Mouse (Mus musculus) lung, embryonic 16.5 days (tissue): Measurements from ENCODE around the gene Duox1. TPM values are rescaled to one million over a fixed set of nuclear protein-coding genes. Genes with fewer than 3 reads are reported as not detected.

Experiments
- ATAC-seq: fragments of 200-750 bp; cut with Nextera tagmentation; 2 replicates; pipeline ENCODE4 v1.8.0; 2017; ENCODE audit warnings: low read depth, mild to moderate bottlenecking, moderate library complexity
- H3K27ac ChIP-seq: fragments of 300-500 bp; sonication (generic); 2 replicates; pipeline ENCODE4 v1.5.1; 2014; ENCODE audit warnings: mild to moderate bottlenecking, control low read depth, low read length
- H3K27me3 ChIP-seq: fragments of 300-500 bp; sonication (generic); 2 replicates; pipeline ENCODE4 v1.6.1; 2014; ENCODE audit warnings: low read depth, low read length, mixed read lengths; ENCODE audit not compliant: control insufficient read depth, insufficient read depth
- H3K36me3 ChIP-seq: fragments of 300-500 bp; sonication (generic); 2 replicates; pipeline ENCODE4 v1.6.1; 2014; ENCODE audit warnings: low read length; ENCODE audit not compliant: control insufficient read depth, insufficient read depth
- H3K4me1 ChIP-seq: fragments of 300-500 bp; sonication (generic); replicated peaks from 2 replicates; pipeline ENCODE4 v1.6.1; 2014; ENCODE audit warnings: low read length, mixed read lengths; ENCODE audit not compliant: control insufficient read depth, insufficient read depth
- H3K4me2 ChIP-seq: fragments of 300-500 bp; sonication (generic); 2 replicates; pipeline ENCODE4 v1.6.1; 2014; ENCODE audit warnings: low read depth, low read length, control low read depth
- H3K4me3 ChIP-seq: fragments of 300-500 bp; sonication (generic); 2 replicates; pipeline ENCODE4 v1.5.1; 2014; ENCODE audit warnings: mild to moderate bottlenecking, low read length, control low read depth
- H3K9ac ChIP-seq: fragments of 300-500 bp; sonication (generic); 2 replicates; pipeline ENCODE4 v1.6.1; 2014; ENCODE audit warnings: low read length, control low read depth
- H3K9me3 ChIP-seq: fragments of 300-500 bp; sonication (generic); 2 replicates; pipeline ENCODE4 v1.6.1; 2016; ENCODE audit warnings: low read length; ENCODE audit not compliant: control insufficient read depth
- WGBS: fragments of 180-500 bp; shearing (Covaris S2); extraction: QIAGEN DNeasy Blood & Tissue Kit; methylation state at CpG from one replicate; pipeline ENCODE4 v1.1.7; 2014; 5-methylcytosine and 5-hydroxymethylcytosine counted together
- polyA plus RNA-seq: library from polyadenylated mRNA; unstranded; fragments of >200 nt; fragmentation: Nextera tagmentation; extraction: Ambion mirVana; gene quantifications from 2 replicates; pipeline ENCODE4 v1.2.1, GENCODE M21; 2015

The Duox1 gene
- 0.03 and 0.16 TPM in 2 replicates for polyA plus RNA-seq

- H3K4me2 ChIP-seq = no peak within 1 kb of the TSS
- H3K9ac ChIP-seq = no peak within 1 kb of the TSS
- H3K4me3 ChIP-seq = no peak within 1 kb of the TSS
- ATAC-seq = no peak
- peaks cover 35% of the 10 kb centered on the region for H3K27me3 ChIP-seq
- H3K36me3 ChIP-seq = no peaks in the 10 kb centered on the region
- WGBS = 86% methylated on average over 7 of the region's 7 CpGs
- H3K9me3 ChIP-seq = no peaks in the 10 kb centered on the region
- no peaks in the 10 kb centered on the region; the same call in 1 of the 2 replicates for H3K4me1 ChIP-seq
- H3K27ac ChIP-seq = no peak within 1 kb of the TSS
Observed at GRCm38 (mm10) chr2:122315372-122315771, at the start of gene Duox1. Duox1 (plus strand) TSS chr2:122315672.

GRCm38 (mm10) chr2:122266407-122267193 is 48.9 kb upstream of the Duox1 start:
- H3K27ac ChIP-seq = no peak overlapping the region
- no peaks in the 10 kb centered on the region for H3K27me3 ChIP-seq
- H3K4me2 ChIP-seq = no peak overlapping the region
- WGBS = 73% methylated on average over 7 of the region's 7 CpGs
- no peaks in the 10 kb centered on the region for H3K36me3 ChIP-seq
- no peak overlapping the region for H3K4me3 ChIP-seq
- no peaks in the 10 kb centered on the region for H3K9me3 ChIP-seq
- H3K9ac ChIP-seq = no peak overlapping the region
- no peaks in the 10 kb centered on the region for H3K4me1 ChIP-seq
- peak; percentile 36; the same call in 1 of the 2 replicates for ATAC-seq

- Histone ChIP-seq H3K4me3 (no peak overlapping the region), H3K4me1 (no peaks in the 10 kb centered on the region), H3K36me3 (no peaks in the 10 kb centered on the region), H3K27me3 (no peaks in the 10 kb centered on the region), H3K9ac (no peak overlapping the region), H3K9me3 (no peaks in the 10 kb centered on the region), H3K4me2 (no peak overlapping the region), H3K27ac (no peak overlapping the region)
- ATAC-seq = no peak
- WGBS = 71% methylated on average over 3 of the region's 3 CpGs
Observed at GRCm38 (mm10) chr2:122278769-122279168, 36.7 kb upstream of the Duox1 start.

- H3K9ac ChIP-seq = no peak overlapping the region
- no peak overlapping the region for H3K27ac ChIP-seq
- 52% methylated on average over 9 of the region's 9 CpGs for WGBS
- ATAC-seq = no peak
- H3K9me3 ChIP-seq = no peaks in the 10 kb centered on the region
- H3K36me3 ChIP-seq = no peaks in the 10 kb centered on the region
- H3K4me1 ChIP-seq = no peaks in the 10 kb centered on the region
- no peak overlapping the region for H3K4me3 ChIP-seq
- no peaks in the 10 kb centered on the region for H3K27me3 ChIP-seq
- H3K4me2 ChIP-seq = no peak overlapping the region
Observed at GRCm38 (mm10) chr2:122284091-122284490, 31.4 kb upstream of the Duox1 start.

- H3K9me3 ChIP-seq = no peaks in the 10 kb centered on the region
Observed at GRCm38 (mm10) chr2:122286137-122286536, 29.3 kb upstream of the Duox1 start.

GRCm38 (mm10) chr2:122294916-122295315 is 20.6 kb upstream of the Duox1 start:
- Histone ChIP-seq H3K27me3 (peaks cover 52% of the 10 kb centered on the region), H3K36me3 (no peaks in the 10 kb centered on the region), H3K4me3 (no peak overlapping the region), H3K9me3 (no peaks in the 10 kb centered on the region), H3K27ac (no peak overlapping the region), H3K4me2 (no peak overlapping the region), H3K9ac (no peak overlapping the region), H3K4me1 (peaks cover 13% of the 10 kb centered on the region)
- WGBS = 3% methylated on average over 7 of the region's 7 CpGs
- ATAC-seq = no peak

More at GRCm38 (mm10) chr2:122286137-122286536, 29.3 kb upstream of the Duox1 start:
- H3K27me3 ChIP-seq = no peaks in the 10 kb centered on the region
- ATAC-seq = no peak
- no peak overlapping the region for H3K27ac ChIP-seq
- H3K4me3 ChIP-seq = no peak overlapping the region
- no peaks in the 10 kb centered on the region for H3K4me1 ChIP-seq
- no peak overlapping the region for H3K9ac ChIP-seq
- 39% methylated on average over 7 of the region's 7 CpGs for WGBS
- H3K36me3 ChIP-seq = no peaks in the 10 kb centered on the region
- no peak overlapping the region for H3K4me2 ChIP-seq

GRCm38 (mm10) chr2:122297271-122298095 is 18.0 kb upstream of the Duox1 start:
- 0 out of 2 replicates have a peak overlapping the region, but pooled peaks have one; percentile 3 for H3K4me2 ChIP-seq
- H3K4me1 ChIP-seq = peaks cover 20% of the 10 kb centered on the region
- H3K9me3 ChIP-seq = no peaks in the 10 kb centered on the region
- H3K27ac ChIP-seq = no peak overlapping the region
- no peak for ATAC-seq
- peaks cover 76% of the 10 kb centered on the region for H3K27me3 ChIP-seq
- 0 out of 2 replicates have a peak overlapping the region, but pooled peaks have one; percentile 8 for H3K4me3 ChIP-seq
- no peak overlapping the region for H3K9ac ChIP-seq
- WGBS = 1% methylated on average over 35 of the region's 35 CpGs
- H3K36me3 ChIP-seq = no peaks in the 10 kb centered on the region

- ATAC-seq = no peak
- no peak within 1 kb of the TSS for H3K27ac ChIP-seq
- peaks cover 20% of the 10 kb centered on the region for H3K4me1 ChIP-seq
- H3K9ac ChIP-seq = no peak within 1 kb of the TSS
- H3K36me3 ChIP-seq = no peaks in the 10 kb centered on the region
- peaks cover 83% of the 10 kb centered on the region for H3K27me3 ChIP-seq
- 4% methylated on average over 13 of the region's 13 CpGs for WGBS
- peak within 1 kb of the TSS; percentile 40 for H3K4me3 ChIP-seq
- H3K4me2 ChIP-seq = peak within 1 kb of the TSS; percentile 47
- H3K9me3 ChIP-seq = no peaks in the 10 kb centered on the region
Observed at GRCm38 (mm10) chr2:122298096-122298499, 17.4 kb upstream of the Duox1 start, which contains the start of gene Duox2. Duox2 (minus strand) TSS chr2:122298449.
